Mouse (Mus musculus): ENCODE measurements around the gene Gm15013. TPM values are rescaled to one million over a fixed set of nuclear protein-coding genes. Genes with fewer than 3 reads are reported as not detected.

The Gm15013 gene
- polyA plus RNA-seq (2012; fragmentation: generic; extraction: Trizol), result under 1 TPM; 0.08 to 0.09 TPM

GRCm38 (mm10) chrX:139714381-139714780 is at the start of gene Gm15013:
Gm15013 (minus strand) TSS chrX:139714481.

DNA sequence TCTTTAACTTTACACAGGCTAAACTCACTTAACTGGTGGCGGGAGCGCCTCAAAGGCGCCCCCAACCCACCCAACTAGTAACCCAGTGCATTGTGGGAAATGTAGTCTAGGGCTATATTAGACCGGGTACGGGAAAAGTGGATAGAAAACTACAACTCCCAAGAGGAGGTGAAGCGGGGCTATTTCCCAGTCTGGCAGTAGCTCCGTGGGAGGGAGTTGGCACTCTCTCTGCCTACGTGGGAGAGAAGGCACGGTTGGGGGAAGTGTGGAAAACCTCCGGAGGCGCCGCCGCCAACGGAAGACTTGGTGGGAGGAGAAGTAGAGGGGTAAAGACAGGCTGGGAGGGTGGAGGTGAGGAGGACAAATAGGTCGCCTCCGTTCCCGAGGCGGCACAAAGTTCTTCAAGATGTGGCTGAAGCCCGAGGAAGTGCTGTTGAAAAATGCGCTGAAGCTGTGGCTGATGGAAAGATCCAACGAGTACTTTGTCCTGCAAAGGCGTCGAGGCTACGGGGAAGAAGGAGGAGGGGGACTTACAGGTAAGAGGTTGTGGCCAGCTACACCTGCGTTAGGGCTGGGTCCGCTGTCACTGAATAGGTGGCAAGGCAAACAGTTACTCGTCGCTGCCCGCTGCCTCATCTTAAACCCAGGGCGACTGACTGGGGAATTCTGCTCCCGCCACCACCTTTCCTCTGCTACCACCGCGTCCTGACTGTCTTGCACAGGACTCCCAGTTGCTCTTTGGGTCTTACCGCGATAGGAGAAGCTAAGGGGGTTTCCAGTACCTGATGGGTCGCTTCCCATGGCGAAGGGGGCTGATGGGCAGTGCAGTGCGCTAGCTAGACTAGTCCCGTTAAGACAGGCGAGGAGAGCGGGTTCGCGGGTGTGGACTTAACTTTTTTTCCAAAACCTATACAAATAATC is 29.2 kb downstream of the Gm15013 start, which contains the start of gene Tbc1d8b:
Gene Tbc1d8b (plus strand): TSS at position 222 of the 921 bp plus-strand sequence.

Other genes starting within 250 kb of the Gm15013 start
- gene D330045A20Rik, start 234.1 kb downstream of the Gm15013 start, polyA plus RNA-seq (2012; fragmentation: generic; extraction: Trizol), result under 1 TPM; 0.04 to 0.06 TPM
- gene Rnf128, start 151.2 kb downstream of the Gm15013 start, polyA plus RNA-seq (2012; fragmentation: generic; extraction: Trizol), result 1 to 10 TPM in 1 of 2 experiments, under 1 TPM in 1; 0.11 to 1.4 TPM
- gene Tbc1d8b, start 29.5 kb downstream of the Gm15013 start, polyA plus RNA-seq (2012; fragmentation: generic; extraction: Trizol), result 1 to 10 TPM in 1 of 2 experiments, under 1 TPM in 1; 0.11 to 1.4 TPM
- 1 to 10 TPM in 1 of 2 experiments, under 1 TPM in 1; 0.21 to 1.9 TPM for gene Ripply1, start 67.9 kb upstream of the Gm15013 start, polyA plus RNA-seq (2012; fragmentation: generic; extraction: Trizol)
- gene Cldn2, start 86.3 kb upstream of the Gm15013 start, polyA plus RNA-seq (2012; fragmentation: generic; extraction: Trizol), result under 1 TPM in 1 of 2 experiments, not detected in 1; 0.12 TPM
- 1 to 10 TPM in 1 of 2 experiments, under 1 TPM in 1; 0.98 to 6.2 TPM for gene Morc4, start 157.2 kb upstream of the Gm15013 start, polyA plus RNA-seq (2012; fragmentation: generic; extraction: Trizol)

All from C3H10T1/2 (cell line).